Mouse (Mus musculus) forebrain, embryonic 14.5 days (tissue): ENCODE measurements around the gene Spdya. TPM values are rescaled to one million over a fixed set of nuclear protein-coding genes. Genes with fewer than 3 reads are reported as not detected.

Source experiments
- ATAC-seq: fragments of 200-750 bp; cut with Nextera tagmentation; 2 replicates; pipeline ENCODE4 v1.8.0; 2017; ENCODE audit warnings: mild to moderate bottlenecking, moderate library complexity
- DNase-seq: peaks from one replicate; pipeline ENCODE4 v3.0.0-alpha.2; 2015; ENCODE audit warnings: low spot score
- H3K27ac ChIP-seq: fragments of 300-500 bp; sonication (generic); 2 replicates; pipeline ENCODE4 v1.5.1; 2014; ENCODE audit warnings: low read depth, mild to moderate bottlenecking, control low read depth, low read length, moderate library complexity
- H3K27me3 ChIP-seq: fragments of 300-500 bp; sonication (generic); replicated peaks from 2 replicates; pipeline ENCODE4 v1.6.1; 2014; ENCODE audit warnings: low read length, control low read depth, mixed read lengths; ENCODE audit not compliant: control insufficient read depth, insufficient read depth
- H3K36me3 ChIP-seq: fragments of 300-500 bp; sonication (generic); 2 replicates; pipeline ENCODE4 v1.6.1; 2014; ENCODE audit warnings: low read length, control low read depth; ENCODE audit not compliant: control insufficient read depth, insufficient read depth
- H3K4me1 ChIP-seq: fragments of 300-500 bp; sonication (generic); 2 replicates; pipeline ENCODE4 v1.6.1; 2014; ENCODE audit warnings: antibody characterized with exemption, low read length, control low read depth; ENCODE audit not compliant: control insufficient read depth, insufficient read depth
- H3K4me2 ChIP-seq: fragments of 300-500 bp; sonication (generic); 2 replicates; pipeline ENCODE4 v1.6.1; 2014; ENCODE audit warnings: mild to moderate bottlenecking, control low read depth, low read length
- H3K4me3 ChIP-seq: fragments of 300-500 bp; sonication (generic); 2 replicates; pipeline ENCODE4 v1.5.1; 2014; ENCODE audit warnings: low read depth, low read length, control low read depth
- H3K9ac ChIP-seq: fragments of 300-500 bp; sonication (generic); 2 replicates; pipeline ENCODE4 v1.6.1; 2014; ENCODE audit warnings: mild to moderate bottlenecking, low read length, control low read depth, moderate library complexity
- H3K9me3 ChIP-seq: fragments of 300-500 bp; sonication (generic); replicated peaks from 2 replicates; pipeline ENCODE4 v1.6.1; 2016; ENCODE audit warnings: low read length, control low read depth, mixed read lengths; ENCODE audit not compliant: control insufficient read depth
- WGBS: fragments of 180-500 bp; shearing (Covaris S2); extraction: QIAGEN DNeasy Blood & Tissue Kit; methylation state at CpG from one replicate; pipeline ENCODE4 v1.1.7; 2014; 5-methylcytosine and 5-hydroxymethylcytosine counted together
- polyA plus RNA-seq: library from polyadenylated mRNA; unstranded; fragments of >200 nt; fragmentation: Nextera tagmentation; extraction: Ambion mirVana; gene quantifications from 2 replicates; pipeline ENCODE4 v1.2.1, GENCODE M21; 2014

Spdya gene
- polyA plus RNA-seq, 1 experiment from 2014 or later = 1.7 TPM

DNA sequence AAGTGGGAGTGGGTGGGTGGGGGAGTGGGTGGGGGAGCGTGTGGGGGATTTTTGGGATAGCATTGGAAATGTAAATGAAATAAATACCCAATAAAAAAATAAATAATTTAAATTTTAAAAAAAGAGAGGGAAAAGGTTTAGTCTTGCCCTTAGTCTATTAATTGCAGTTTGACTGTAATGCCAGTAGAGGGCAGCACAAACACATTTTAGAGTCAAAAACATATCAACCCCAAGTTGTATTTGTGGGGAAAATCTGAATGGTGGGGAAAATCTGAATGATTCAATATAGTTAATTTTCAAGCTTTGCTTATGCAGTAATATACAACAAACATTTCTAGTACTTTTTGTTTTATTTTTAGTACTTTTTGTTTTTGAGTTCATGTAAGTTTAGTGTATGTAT is 3.3 kb upstream of the Spdya start:
- WGBS = 20% methylated on average over 1 of the region's 1 CpGs
- Histone ChIP-seq H3K36me3 (no peaks in the 10 kb centered on the region), H3K4me1 (no peaks in the 10 kb centered on the region; the same call in 1 of the 2 replicates), H3K4me3 (no peak overlapping the region), H3K27ac (no peak overlapping the region), H3K9ac (no peak overlapping the region), H3K4me2 (no peak overlapping the region), H3K9me3 (no peaks in the 10 kb centered on the region), H3K27me3 (peaks cover 4% of the 10 kb centered on the region; the same call in 1 of the 2 replicates)
- ATAC-seq = no peak
- DNase-seq = peak; percentile 66

- Histone ChIP-seq H3K4me3 (peak overlapping the region; percentile 73), H3K9me3 (no peaks in the 10 kb centered on the region), H3K36me3 (no peaks in the 10 kb centered on the region), H3K27ac (no peak overlapping the region), H3K4me2 (peak overlapping the region; percentile 96), H3K27me3 (peaks cover 4% of the 10 kb centered on the region; the same call in 1 of the 2 replicates), H3K4me1 (no peaks in the 10 kb centered on the region; the same call in 1 of the 2 replicates), H3K9ac (peak overlapping the region; percentile 88)
- DNase-seq (no peak), ATAC-seq (peak; percentile 27; the same call in 1 of the 2 replicates)
- 9% methylated on average over 6 of the region's 6 CpGs for WGBS
Observed at GRCm38 (mm10) chr17:71551350-71551749, 511 bp upstream of the Spdya start.

DNA sequence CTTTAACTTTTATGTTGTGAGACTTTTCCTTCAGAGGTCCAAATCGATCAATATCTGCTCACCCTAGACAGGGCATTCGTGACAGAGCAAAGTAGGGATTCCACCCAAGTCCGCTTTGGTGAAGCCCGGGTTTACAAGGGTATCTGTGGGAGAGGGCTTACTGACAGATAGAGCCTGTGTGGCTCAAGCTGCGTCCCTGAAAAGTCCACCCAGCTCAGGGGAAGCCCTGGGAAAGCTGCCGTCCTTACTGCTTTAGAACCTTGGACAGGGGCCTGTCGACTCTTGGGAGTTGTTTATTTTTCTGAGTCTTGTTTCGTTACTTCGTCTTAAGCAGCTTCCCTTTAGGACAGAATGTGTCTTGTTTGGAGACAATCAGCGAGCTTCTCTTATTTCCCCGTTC is 1.0 kb downstream of the Spdya start:
- Histone ChIP-seq H3K27ac (no peak overlapping the region), H3K4me3 (peak overlapping the region; percentile 73), H3K27me3 (peaks cover 4% of the 10 kb centered on the region; the same call in 1 of the 2 replicates), H3K4me2 (peak overlapping the region; percentile 96), H3K36me3 (no peaks in the 10 kb centered on the region), H3K9me3 (no peaks in the 10 kb centered on the region), H3K9ac (peak overlapping the region; percentile 21; the same call in 1 of the 2 replicates), H3K4me1 (no peaks in the 10 kb centered on the region; the same call in 1 of the 2 replicates)
- DNase-seq (no peak), ATAC-seq (no peak)
- WGBS = 15% methylated on average over 11 of the region's 11 CpGs

GRCm38 (mm10) chr17:71561631-71562030 is 9.8 kb downstream of the Spdya start:
- Histone ChIP-seq H3K4me3 (no peak overlapping the region), H3K27me3 (no peaks in the 10 kb centered on the region), H3K9ac (no peak overlapping the region), H3K9me3 (no peaks in the 10 kb centered on the region), H3K4me1 (no peaks in the 10 kb centered on the region), H3K36me3 (no peaks in the 10 kb centered on the region), H3K27ac (no peak overlapping the region), H3K4me2 (no peak overlapping the region)
- peak; percentile 62 for DNase-seq
- no peak for ATAC-seq

DNA sequence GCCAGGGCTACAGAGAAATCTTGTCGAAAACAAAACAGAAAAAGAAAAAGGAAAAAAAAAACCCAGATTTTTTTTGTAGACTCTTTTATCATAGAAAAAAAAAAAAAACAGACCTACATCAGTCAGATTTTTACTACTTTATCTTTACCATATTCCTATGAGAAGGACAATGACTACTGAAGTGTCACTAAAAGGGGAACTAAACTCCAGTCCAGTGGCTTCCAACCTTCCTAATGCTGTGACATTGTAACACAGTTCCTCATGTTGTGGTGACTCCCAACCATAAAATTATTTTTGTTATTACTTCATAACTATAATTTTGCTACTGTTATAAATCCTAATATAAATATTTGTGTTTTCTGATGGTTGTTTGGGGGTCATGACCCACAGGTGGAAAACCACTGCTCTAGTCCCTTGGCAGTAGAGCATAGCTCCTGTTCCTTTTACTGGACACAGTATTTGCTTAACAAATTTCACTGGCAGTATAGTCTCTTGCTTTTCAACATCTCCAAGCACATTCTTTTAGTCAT is 27.4 kb downstream of the Spdya start:
- Histone ChIP-seq H3K27me3 (no peaks in the 10 kb centered on the region), H3K4me1 (no peaks in the 10 kb centered on the region), H3K27ac (no peak overlapping the region), H3K36me3 (no peaks in the 10 kb centered on the region), H3K4me3 (no peak overlapping the region), H3K9me3 (no peaks in the 10 kb centered on the region), H3K9ac (no peak overlapping the region), H3K4me2 (no peak overlapping the region)
- WGBS = 88% methylated on average over 1 of the region's 1 CpGs
- DNase-seq (no peak), ATAC-seq (no peak)

DNA sequence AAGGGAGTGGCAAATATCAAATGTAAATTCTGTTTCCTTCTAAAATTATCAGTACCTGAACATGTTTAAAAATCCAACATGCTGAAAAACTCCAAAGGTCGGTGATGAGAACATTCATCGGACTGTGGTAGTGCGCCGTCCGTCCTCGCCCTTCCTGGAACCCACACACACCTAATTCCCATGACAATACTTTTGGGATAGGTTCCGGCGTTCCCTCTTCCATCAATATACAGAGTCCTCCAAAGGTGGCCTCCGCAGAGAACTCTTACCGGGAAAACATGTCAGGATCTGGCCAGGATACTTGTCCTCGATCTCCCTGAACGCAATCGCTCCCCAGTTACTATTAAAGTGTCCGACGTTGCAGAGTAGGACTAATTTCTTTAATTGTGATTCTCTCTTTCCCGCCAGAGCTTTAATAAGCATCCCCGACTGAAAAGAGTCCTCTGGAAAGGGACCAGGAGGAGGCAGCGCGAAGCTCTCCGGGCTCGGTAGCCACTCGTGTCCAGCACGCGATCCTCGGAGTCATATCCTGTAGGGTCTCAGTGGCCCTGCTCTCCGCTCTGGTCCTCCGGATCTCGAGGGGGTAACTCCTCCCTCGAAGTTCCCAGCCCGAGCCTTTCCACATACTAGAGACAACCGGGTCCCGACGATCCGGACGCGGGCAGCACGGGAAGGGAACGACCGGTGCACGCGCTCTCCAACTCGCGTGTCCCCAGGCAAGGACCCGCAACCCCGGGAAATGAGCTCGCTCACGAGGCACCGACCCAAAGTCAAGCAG is 46.2 kb downstream of the Spdya start:
- Histone ChIP-seq H3K4me3 (peak overlapping the region; percentile 70), H3K4me1 (peaks cover 18% of the 10 kb centered on the region), H3K36me3 (no peaks in the 10 kb centered on the region), H3K27ac (peak overlapping the region; percentile 66; the same call in 1 of the 2 replicates), H3K27me3 (no peaks in the 10 kb centered on the region), H3K9me3 (no peaks in the 10 kb centered on the region), H3K4me2 (peak overlapping the region; percentile 90), H3K9ac (peak overlapping the region; percentile 75)
- peak; percentile 40 for DNase-seq
- ATAC-seq = peak; percentile 79
- under 1% methylated on average over 48 of the region's 48 CpGs for WGBS

- peak; percentile 95 for DNase-seq
- Histone ChIP-seq H3K27ac (peak overlapping the region; percentile 66; the same call in 1 of the 2 replicates), H3K36me3 (no peaks in the 10 kb centered on the region), H3K4me3 (peak overlapping the region; percentile 70), H3K27me3 (no peaks in the 10 kb centered on the region), H3K4me1 (peaks cover 18% of the 10 kb centered on the region), H3K4me2 (peak overlapping the region; percentile 90), H3K9ac (peak overlapping the region; percentile 75), H3K9me3 (no peaks in the 10 kb centered on the region)
- peak; percentile 98 for ATAC-seq
- 5% methylated on average over 42 of the region's 42 CpGs for WGBS
Observed at GRCm38 (mm10) chr17:71598659-71599554, 47.0 kb downstream of the Spdya start.

DNA sequence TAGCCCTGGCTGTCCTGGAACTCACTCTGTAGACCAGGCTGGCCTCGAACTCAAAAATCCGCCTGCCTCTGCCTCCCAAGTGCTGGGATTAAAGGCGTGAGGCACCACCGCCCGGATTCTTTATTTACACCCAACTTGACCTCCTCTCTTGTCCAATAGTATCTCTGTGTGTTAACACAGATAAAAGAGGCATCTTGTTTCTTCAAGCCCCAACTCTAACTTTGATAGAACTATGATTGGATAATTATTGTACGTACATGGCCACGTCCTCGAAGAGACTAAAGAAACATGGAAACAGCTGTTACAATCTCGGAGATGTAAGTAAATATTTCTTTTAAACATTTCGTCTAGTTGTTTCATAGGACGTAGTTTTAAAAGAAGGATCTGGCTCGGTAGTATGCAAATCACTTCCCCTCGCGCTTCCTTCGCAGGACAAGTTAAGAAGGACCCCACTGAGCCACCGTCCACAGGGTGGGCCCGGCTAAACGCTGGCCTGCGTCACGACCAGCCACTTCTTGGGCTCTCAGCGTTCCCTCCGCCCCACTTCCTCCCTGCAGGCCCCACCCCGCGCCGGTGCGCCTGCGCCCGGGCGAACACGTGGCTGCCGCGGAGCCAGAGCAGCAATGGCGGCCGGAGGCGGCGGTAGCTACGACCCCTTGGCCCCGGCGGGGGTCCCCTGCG is 63.9 kb downstream of the Spdya start, which contains the start of gene Wdr43:
Gene Wdr43, plus strand, starts transcription at position 258 of the 681 bp plus-strand sequence.
- Histone ChIP-seq H3K36me3 (0 out of 2 replicates have a peak, but pooled peaks cover 3% of the 10 kb centered on the region), H3K4me1 (peaks cover 11% of the 10 kb centered on the region; the same call in 1 of the 2 replicates), H3K9ac (peak within 1 kb of the TSS; percentile 91), H3K27me3 (no peaks in the 10 kb centered on the region), H3K27ac (no peak within 1 kb of the TSS), H3K9me3 (no peaks in the 10 kb centered on the region), H3K4me3 (peak within 1 kb of the TSS; percentile 100), H3K4me2 (peak within 1 kb of the TSS; percentile 84)
- 6% methylated on average over 40 of the region's 40 CpGs for WGBS
- DNase-seq (peak; percentile 99), ATAC-seq (peak; percentile 100)
